Mouse (Mus musculus) monocyte, adult 59 days (primary cell): ENCODE measurements around the gene Stk11. TPM values are rescaled to one million over a fixed set of nuclear protein-coding genes. Genes with fewer than 3 reads are reported as not detected.

Experiments
- total RNA-seq, 2 experiments: library from RNA; stranded (reverse); gene quantifications; one replicate each; pipeline ENCODE4 v1.2.4; 2023

The Stk11 gene
- 100 to 1,000 TPM; 122 to 129 TPM for total RNA-seq

GRCm38 (mm10) chr10:80115290-80115943 lies at the start of gene Stk11:
Gene Stk11, plus strand, starts transcription at chr10:80115803.

GRCm38 (mm10) chr10:80105460-80105859 lies 10.1 kb upstream of the Stk11 start, which contains the start of gene Sbno2:
Gene Sbno2, minus strand, starts transcription at chr10:80105571.

DNA sequence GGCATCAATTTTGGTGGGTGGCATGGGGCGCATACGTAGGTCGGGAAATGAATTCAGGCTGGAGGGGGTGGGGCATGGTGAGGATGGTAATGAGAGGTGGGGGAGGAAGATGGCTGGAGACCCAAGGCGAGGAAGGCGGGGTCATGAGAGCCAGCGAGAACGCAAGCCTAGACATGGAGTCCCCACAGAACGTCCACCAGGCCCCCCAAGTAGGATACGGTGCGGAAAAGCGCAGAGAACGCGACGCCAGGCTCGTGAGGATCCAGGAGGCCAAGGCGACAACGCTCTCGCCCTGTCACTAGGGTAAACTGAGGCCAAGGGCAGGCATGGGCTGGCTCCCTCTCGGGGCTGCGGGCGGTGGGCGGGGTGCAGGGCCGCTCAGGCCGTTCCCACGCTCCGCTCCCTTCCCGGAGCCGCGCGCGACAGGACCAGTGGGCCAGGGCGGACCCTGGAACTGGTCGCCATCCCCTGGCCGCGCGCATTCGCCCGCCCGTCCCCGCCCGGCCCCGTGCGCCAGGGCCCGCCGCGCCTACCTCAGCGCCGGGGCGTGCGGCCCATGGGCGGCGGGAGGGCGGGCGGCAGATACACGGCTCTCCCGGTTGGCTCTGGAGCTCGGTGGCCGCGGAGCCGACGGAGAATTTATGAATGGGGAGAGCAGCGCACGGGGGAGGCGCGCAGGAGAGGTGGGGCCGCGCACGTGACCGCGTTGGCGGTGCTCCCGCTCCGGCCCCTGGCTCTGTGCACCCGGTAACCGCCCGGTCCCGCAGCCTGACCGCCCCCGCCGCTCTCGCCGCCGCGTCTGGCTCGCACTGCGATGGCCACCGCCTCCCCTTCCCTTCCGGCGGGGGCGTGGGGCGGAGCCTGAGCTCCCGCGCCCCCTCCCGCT lies 23.2 kb downstream of the Stk11 start, which contains the start of gene Atp5d:
Atp5d (plus strand) TSS at position 80 of the 886 bp plus-strand sequence.

GRCm38 (mm10) chr10:80140666-80141035 lies 25.0 kb downstream of the Stk11 start, which contains the start of gene Cbarp:
Gene Cbarp, minus strand, starts transcription at chr10:80140835.

GRCm38 (mm10) chr10:80147719-80148601 lies 32.4 kb downstream of the Stk11 start, which contains the start of gene Midn:
Gene Midn, plus strand, starts transcription at chr10:80148272.

DNA sequence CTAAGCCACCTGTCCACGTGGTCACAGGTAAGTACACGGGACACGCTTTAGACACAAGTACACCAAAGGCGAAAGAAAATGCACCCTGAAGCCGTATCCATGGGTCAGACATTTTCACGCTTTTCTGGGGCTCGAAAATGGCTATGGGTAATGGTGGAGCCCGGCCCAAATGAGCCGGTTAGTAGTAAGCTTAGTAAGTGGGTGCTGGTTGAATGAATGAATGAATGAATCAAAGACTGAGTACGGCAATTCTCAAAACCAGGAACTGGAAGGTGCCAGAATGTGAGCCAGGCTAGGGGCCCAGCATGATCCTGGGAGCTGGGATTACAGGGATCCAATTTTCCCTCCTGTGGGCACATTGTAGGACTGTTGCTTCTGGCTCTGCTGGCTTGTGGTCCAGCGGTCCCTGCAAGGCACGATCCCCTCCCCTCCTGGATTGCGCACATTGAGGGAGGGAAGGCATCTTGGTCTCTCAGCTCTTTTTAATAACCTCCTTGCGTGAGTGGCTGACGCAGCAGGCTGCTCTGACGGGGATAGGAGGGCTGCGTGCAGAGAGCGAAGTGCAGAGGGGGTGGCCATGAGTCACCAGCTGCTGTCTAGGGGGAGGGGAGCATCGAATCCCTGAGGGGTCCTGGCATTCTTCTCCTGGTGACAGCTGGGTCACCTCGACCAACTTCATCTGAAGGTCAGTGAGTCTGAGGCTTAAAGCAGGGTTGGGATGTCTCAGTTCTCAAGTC lies 50.0 kb downstream of the Stk11 start, which contains the start of gene Cirbp:
Cirbp (plus strand) TSS at position 594 of the 737 bp plus-strand sequence.

DNA sequence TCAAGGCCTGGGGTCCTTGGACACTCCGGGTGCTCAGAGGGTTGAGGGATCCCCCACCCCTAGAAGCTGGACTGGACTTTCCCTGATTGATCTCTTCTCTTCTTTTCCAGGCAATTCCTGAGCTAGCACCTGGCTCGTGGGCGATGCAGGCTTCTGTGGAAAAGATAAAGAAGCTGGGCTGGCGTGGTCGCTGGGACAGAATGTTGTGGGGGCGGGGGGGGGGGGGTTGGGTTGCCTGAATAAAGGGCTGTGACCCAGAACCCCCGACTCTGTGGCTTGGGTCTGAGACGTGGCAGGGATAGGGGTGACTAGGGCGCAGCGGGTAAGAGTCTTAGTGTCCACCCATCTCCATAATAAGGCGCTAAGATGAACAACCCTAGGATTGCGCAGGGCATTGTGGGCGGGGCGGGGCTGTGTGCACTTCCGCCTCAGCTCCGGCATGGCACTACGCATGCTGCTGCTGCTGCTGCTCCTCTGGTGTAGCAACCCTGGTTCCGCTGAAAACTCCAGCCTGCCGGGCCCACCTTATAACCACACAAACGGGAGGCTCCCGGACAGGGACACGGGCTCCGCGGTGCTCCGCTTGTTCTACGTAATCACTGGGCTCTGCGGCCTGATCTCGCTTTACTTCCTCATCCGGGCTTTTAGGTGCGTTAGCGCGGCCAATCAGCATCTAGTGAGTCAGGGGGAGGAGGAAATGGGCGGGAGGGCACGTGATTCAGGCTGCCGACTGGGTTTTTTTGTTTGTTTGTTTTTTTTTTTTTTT lies 57.1 kb downstream of the Stk11 start, which contains the start of gene 1600002K03Rik:
1600002K03Rik (plus strand) TSS at position 418 of the 766 bp plus-strand sequence.

GRCm38 (mm10) chr10:80179068-80180051 lies 63.8 kb downstream of the Stk11 start, which contains the start of gene Efna2:
Gene Efna2, plus strand, starts transcription at chr10:80179482.

Other genes with a start within 250 kb of the Stk11 start
- 10 to 100 TPM in 1 of 2 experiments, 1 to 10 TPM in 1; 4.9 to 13.3 TPM for gene Prtn3, start 241.3 kb upstream of the Stk11 start, total RNA-seq
- 1 to 10 TPM; 1.5 to 5.6 TPM for gene Plppr3, start 241.2 kb upstream of the Stk11 start, total RNA-seq
- 1 to 10 TPM; 1.4 to 1.7 TPM for gene Elane, start 229.6 kb upstream of the Stk11 start, total RNA-seq
- gene Cfd, start 224.9 kb upstream of the Stk11 start, total RNA-seq: not detected
- gene Med16, start 206.9 kb upstream of the Stk11 start, total RNA-seq: 10 to 100 TPM; 33.8 to 45.6 TPM
- not detected for gene Gm26602, start 204.9 kb upstream of the Stk11 start, total RNA-seq
- 1 to 10 TPM; 1.1 to 1.5 TPM for gene Kiss1r, start 198.8 kb upstream of the Stk11 start, total RNA-seq
- 100 to 1,000 TPM; 103 to 108 TPM for gene R3hdm4, start 194.6 kb upstream of the Stk11 start, total RNA-seq
- 10 to 100 TPM; 72.0 to 93.0 TPM for gene Arid3a, start 188.8 kb upstream of the Stk11 start, total RNA-seq
- gene Wdr18, start 155.7 kb upstream of the Stk11 start, total RNA-seq: 10 to 100 TPM; 14.9 to 15.3 TPM
- not detected for gene Grin3b, start 145.1 kb upstream of the Stk11 start, total RNA-seq
- gene Tmem259, start 131.5 kb upstream of the Stk11 start, total RNA-seq: 100 to 1,000 TPM; 159 to 170 TPM
- gene Cnn2, start 127.2 kb upstream of the Stk11 start, total RNA-seq: 100 to 1,000 TPM; 264 to 285 TPM
- gene Abca7, start 119.3 kb upstream of the Stk11 start, total RNA-seq: 100 to 1,000 TPM; 123 to 126 TPM
- 100 to 1,000 TPM; 445 to 469 TPM for gene Arhgap45, start 99.2 kb upstream of the Stk11 start, total RNA-seq
- 10 to 100 TPM; 70.3 to 88.5 TPM for gene Polr2e, start 76.0 kb upstream of the Stk11 start, total RNA-seq
- 100 to 1,000 TPM; 295 to 325 TPM for gene Gpx4, start 68.6 kb upstream of the Stk11 start, total RNA-seq
- 100 to 1,000 TPM; 221 to 224 TPM for gene Sbno2, start 10.2 kb upstream of the Stk11 start, total RNA-seq
- gene Atp5d, start 22.8 kb downstream of the Stk11 start, total RNA-seq: 100 to 1,000 TPM; 165 to 182 TPM
- gene Cbarp, start 25.0 kb downstream of the Stk11 start, total RNA-seq: 1 to 10 TPM; 3.7 to 4.5 TPM
- gene Midn, start 32.5 kb downstream of the Stk11 start, total RNA-seq: 100 to 1,000 TPM; 150 to 162 TPM
- 10 to 100 TPM; 46.0 to 76.6 TPM for gene Cirbp, start 50.2 kb downstream of the Stk11 start, total RNA-seq
- gene 1600002K03Rik, start 57.1 kb downstream of the Stk11 start, total RNA-seq: 10 to 100 TPM; 11.8 to 19.2 TPM
- under 1 TPM; 0.24 to 0.49 TPM for gene Efna2, start 63.7 kb downstream of the Stk11 start, total RNA-seq
- 10 to 100 TPM; 36.1 to 46.4 TPM for gene Mum1, start 110.6 kb downstream of the Stk11 start, total RNA-seq
- 10 to 100 TPM; 70.2 to 74.7 TPM for gene Ndufs7, start 133.3 kb downstream of the Stk11 start, total RNA-seq
- gene Gamt, start 145.2 kb downstream of the Stk11 start, total RNA-seq: 10 to 100 TPM; 12.4 to 13.8 TPM
- gene Dazap1, start 145.7 kb downstream of the Stk11 start, total RNA-seq: 10 to 100 TPM; 83.2 to 97.3 TPM
- gene Rps15, start 176.7 kb downstream of the Stk11 start, total RNA-seq: 1,000 to 10,000 TPM; 1,532 to 1,602 TPM
- gene Apc2, start 180.2 kb downstream of the Stk11 start, total RNA-seq: under 1 TPM in 1 of 2 experiments, not detected in 1; 0.06 TPM
- 10 to 100 TPM; 26.6 to 30.0 TPM for gene 2310011J03Rik, start 204.7 kb downstream of the Stk11 start, total RNA-seq
- gene Pcsk4, start 213.7 kb downstream of the Stk11 start, total RNA-seq: not detected
- not detected for gene Reep6, start 214.2 kb downstream of the Stk11 start, total RNA-seq
- gene Adamtsl5, start 232.6 kb downstream of the Stk11 start, total RNA-seq: under 1 TPM; 0.63 to 0.64 TPM
- not detected for gene Plk5, start 240.7 kb downstream of the Stk11 start, total RNA-seq